Mouse (Mus musculus) kidney, adult 2 months (tissue): ENCODE measurements around the gene Cd247. TPM values are rescaled to one million over a fixed set of nuclear protein-coding genes. Genes with fewer than 3 reads are reported as not detected.
A peak's percentile ranks its signal among the peaks of the same experiment; 100 is the strongest.

ENCODE experiments used
- DNase-seq: peaks from one replicate; pipeline ENCODE4 v3.0.0; 2021
- H3K27ac ChIP-seq: fragments of 200-500 bp; 2 replicates; pipeline ENCODE4 v1.5.1; 2012; ENCODE audit warnings: low read depth, low read length, control low read depth, inconsistent platforms; ENCODE audit not compliant: insufficient read depth
- H3K27me3 ChIP-seq: fragments of 200-500 bp; replicated peaks from 2 replicates; pipeline ENCODE4 v1.6.1; 2012; ENCODE audit warnings: mild to moderate bottlenecking, moderate library complexity, low read length, inconsistent platforms; ENCODE audit not compliant: control insufficient read depth, insufficient read depth
- H3K36me3 ChIP-seq: fragments of 200-500 bp; 2 replicates; pipeline ENCODE4 v1.6.1; 2012; ENCODE audit warnings: mild to moderate bottlenecking, moderate library complexity, low read length, inconsistent platforms; ENCODE audit not compliant: control insufficient read depth, insufficient read depth
- H3K4me1 ChIP-seq: fragments of 200-500 bp; 2 replicates; pipeline ENCODE4 v1.6.1; 2011; ENCODE audit warnings: low read length; ENCODE audit not compliant: control insufficient read depth, insufficient read depth
- H3K4me3 ChIP-seq: fragments of 200-500 bp; 2 replicates; pipeline ENCODE4 v1.5.1; 2011; ENCODE audit warnings: mild to moderate bottlenecking, low read depth, low read length, control low read depth; ENCODE audit not compliant: insufficient read depth
- CTCF ChIP-seq: fragments of 200-500 bp; conservative IDR thresholded peaks from 2 replicates; pipeline ENCODE4 v1.5.1; 2011; ENCODE audit warnings: low read depth, mild to moderate bottlenecking, control low read depth, low read length, moderate library complexity, mixed read lengths; ENCODE audit not compliant: insufficient read depth, insufficient read length
- POLR2A ChIP-seq: fragments of 200-500 bp; IDR thresholded peaks from one replicate; pipeline ENCODE4 v1.6.1; 2011; ENCODE audit warnings: low read depth, low read length, control low read depth
- WGBS: fragments of 180-500 bp; shearing (Covaris S2); methylation state at CpG from one replicate; pipeline ENCODE4 v1.1.7; 2018; 5-methylcytosine and 5-hydroxymethylcytosine counted together
- polyA plus RNA-seq: library from polyadenylated mRNA; depleted of rRNA; stranded (reverse); fragments of >200 nt; gene quantifications from 2 replicates; pipeline ENCODE4 v1.2.3, GENCODE M21; 2012

Cd247 gene
- polyA plus RNA-seq, 1 experiment, result 5.5 TPM

DNA sequence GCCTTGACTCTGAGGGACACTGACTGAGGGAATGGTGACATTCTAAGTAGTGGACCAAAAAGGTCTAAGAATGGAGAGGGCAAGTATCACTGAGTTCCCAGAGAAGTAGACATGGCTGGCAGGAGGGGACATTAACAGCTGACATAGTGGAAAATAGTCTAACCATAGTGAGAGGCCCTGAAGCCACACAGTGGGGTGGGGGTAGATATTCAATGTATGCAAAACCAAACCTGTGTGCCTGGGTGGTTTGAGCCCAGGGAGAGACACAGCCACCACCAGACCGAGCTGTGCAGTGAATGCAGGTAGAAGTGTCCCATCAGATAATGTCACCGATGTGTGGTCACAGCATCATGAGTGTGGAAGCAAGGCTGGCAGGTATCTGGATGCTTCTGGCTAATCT is 33.5 kb downstream of the Cd247 start:
- Histone ChIP-seq H3K4me1 (no peaks in the 10 kb centered on the region), H3K36me3 (no peaks in the 10 kb centered on the region), H3K27me3 (no peaks in the 10 kb centered on the region), H3K4me3 (no peak overlapping the region), H3K27ac (no peak overlapping the region)
- 76% methylated on average over 2 of the region's 2 CpGs for WGBS
- no peak for DNase-seq
- no peak for TF ChIP-seq POLR2A
- no peak for TF ChIP-seq CTCF

DNA sequence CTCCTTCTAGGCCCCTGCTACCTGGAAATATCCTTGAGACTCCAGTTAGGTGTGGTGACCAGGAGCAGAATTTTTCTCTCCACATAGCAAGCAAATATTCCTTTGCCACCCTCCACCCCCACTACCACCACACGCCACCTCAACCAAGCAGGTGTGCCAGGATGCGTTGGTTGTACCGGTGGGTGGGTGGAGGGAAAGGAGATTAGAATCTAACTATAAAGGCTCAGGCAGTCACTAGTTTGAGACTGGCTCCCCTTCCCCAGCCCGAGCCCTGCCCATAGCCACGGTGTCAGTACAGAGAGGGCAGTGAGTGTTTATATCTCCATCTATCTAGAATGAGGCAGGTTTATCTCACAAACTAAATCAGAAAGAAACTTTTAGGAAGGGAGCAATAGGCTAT is 39.7 kb downstream of the Cd247 start:
- H3K4me3 ChIP-seq, result no peak overlapping the region
- no peaks in the 10 kb centered on the region for H3K36me3 ChIP-seq
- no peaks in the 10 kb centered on the region for H3K27me3 ChIP-seq
- H3K27ac ChIP-seq, result no peak overlapping the region
- H3K4me1 ChIP-seq, result no peaks in the 10 kb centered on the region
- TF ChIP-seq POLR2A (no peak), CTCF (no peak)
- DNase-seq, result no peak
- WGBS, result 91% methylated on average over 5 of the region's 5 CpGs

DNA sequence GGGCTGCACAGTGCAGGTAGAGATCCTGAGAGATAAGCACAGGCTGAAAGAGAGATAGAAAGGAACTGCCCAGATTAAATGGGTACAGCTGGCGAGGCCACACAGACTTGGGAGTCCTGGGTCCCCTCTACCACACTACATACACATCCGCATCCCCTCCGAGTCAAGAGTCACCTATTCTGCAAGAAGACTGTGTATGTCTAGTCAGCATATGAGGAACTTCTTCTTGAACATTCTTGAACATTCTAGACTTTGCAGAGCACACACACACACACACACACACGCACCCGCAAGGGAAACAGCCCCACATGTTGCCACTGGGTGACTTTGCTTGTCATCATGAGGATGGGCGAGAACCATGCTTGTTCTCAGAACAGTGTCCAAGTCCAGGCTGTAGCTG is 40.1 kb downstream of the Cd247 start:
- TF ChIP-seq POLR2A (no peak), CTCF (no peak)
- no peaks in the 10 kb centered on the region for H3K4me1 ChIP-seq
- no peak overlapping the region for H3K4me3 ChIP-seq
- no peaks in the 10 kb centered on the region for H3K36me3 ChIP-seq
- no peak for DNase-seq
- no peaks in the 10 kb centered on the region for H3K27me3 ChIP-seq
- H3K27ac ChIP-seq, result no peak overlapping the region
- WGBS, result 93% methylated on average over 6 of the region's 6 CpGs

DNA sequence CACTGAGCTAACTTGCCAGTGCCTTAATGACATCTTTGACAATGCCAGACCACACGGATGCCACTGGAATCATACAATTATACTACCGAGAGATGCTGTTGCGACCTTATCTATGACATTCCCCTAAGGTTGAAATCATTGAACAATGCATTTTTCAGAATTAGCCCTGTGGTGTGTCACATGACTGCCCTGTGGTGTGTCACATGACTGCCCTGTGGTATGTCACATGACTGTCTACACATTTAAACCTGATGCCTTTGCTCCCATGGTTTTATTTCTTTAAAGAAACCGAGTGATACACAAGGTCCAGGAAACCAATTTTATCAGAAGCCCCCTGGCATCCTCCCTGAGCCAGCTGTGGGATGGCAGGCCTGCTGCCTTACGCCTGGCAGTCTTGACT is 41.4 kb downstream of the Cd247 start:
- 93% methylated on average over 5 of the region's 5 CpGs for WGBS
- no peak for TF ChIP-seq POLR2A
- TF ChIP-seq CTCF, result no peak

GRCm38 (mm10) chr1:165833244-165833643 is 44.8 kb downstream of the Cd247 start:
- H3K27me3 ChIP-seq, result no peaks in the 10 kb centered on the region
- H3K27ac ChIP-seq, result no peak overlapping the region
- 49% methylated on average over 4 of the region's 4 CpGs for WGBS
- no peaks in the 10 kb centered on the region for H3K4me1 ChIP-seq
- H3K4me3 ChIP-seq, result no peak overlapping the region
- TF ChIP-seq POLR2A (no peak), CTCF (no peak)
- no peaks in the 10 kb centered on the region for H3K36me3 ChIP-seq
- DNase-seq, result no peak

More for the DNA sequence above, 41.4 kb downstream of the Cd247 start:
- no peak overlapping the region for H3K27ac ChIP-seq
- H3K27me3 ChIP-seq, result no peaks in the 10 kb centered on the region
- H3K4me3 ChIP-seq, result no peak overlapping the region
- H3K4me1 ChIP-seq, result no peaks in the 10 kb centered on the region
- H3K36me3 ChIP-seq, result no peaks in the 10 kb centered on the region
- DNase-seq, result no peak

DNA sequence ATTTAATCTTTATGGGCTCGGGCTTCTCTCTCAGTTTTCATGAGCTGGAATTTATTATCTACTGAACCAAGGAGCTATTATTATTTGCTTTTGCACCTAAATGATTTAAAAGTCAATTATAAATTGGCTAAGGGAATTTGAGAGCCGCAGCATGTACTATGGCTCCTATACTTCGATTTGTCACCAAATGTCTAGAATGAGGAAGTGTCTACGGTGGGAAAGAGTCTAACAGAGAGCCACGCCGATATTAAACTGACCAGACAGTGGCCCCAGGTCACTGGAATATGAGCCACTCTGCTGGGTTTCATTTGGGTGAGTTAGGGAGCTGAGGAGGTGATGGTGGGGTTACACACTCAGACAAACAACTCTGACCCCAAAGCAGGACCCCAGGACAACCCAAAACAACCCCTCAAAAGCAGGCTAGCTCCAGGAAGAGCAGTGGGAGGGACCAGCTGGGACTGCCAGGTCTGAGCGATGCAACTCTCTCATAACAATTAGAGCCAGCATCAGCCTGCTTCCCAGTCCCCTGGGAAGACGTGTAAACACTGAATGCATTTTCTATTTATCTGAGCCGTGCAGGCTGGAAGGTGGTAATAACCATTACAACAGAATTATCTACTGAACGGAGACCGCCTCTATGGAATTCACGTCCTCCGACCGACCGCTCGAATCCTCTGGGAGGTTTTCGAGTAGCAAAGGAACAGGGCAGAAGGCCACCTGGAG is 45.6 kb downstream of the Cd247 start:
- 25% methylated on average over 17 of the region's 17 CpGs for WGBS
- TF ChIP-seq POLR2A (no peak), CTCF (no peak)
- Histone ChIP-seq H3K4me1 (no peaks in the 10 kb centered on the region), H3K27me3 (no peaks in the 10 kb centered on the region), H3K27ac (no peak overlapping the region), H3K36me3 (no peaks in the 10 kb centered on the region), H3K4me3 (no peak overlapping the region)
- no peak for DNase-seq

- no peaks in the 10 kb centered on the region for H3K4me1 ChIP-seq
- no peak overlapping the region for H3K27ac ChIP-seq
- WGBS, result 42% methylated on average over 12 of the region's 12 CpGs
- no peak overlapping the region for H3K4me3 ChIP-seq
- TF ChIP-seq CTCF, result no peak
- no peak for TF ChIP-seq POLR2A
- H3K27me3 ChIP-seq, result no peaks in the 10 kb centered on the region
- no peak for DNase-seq
- no peaks in the 10 kb centered on the region for H3K36me3 ChIP-seq
These were observed 46.1 kb downstream of the Cd247 start for GRCm38 (mm10) chr1:165834633-165834975.

- WGBS, result 12% methylated on average over 6 of the region's 6 CpGs
- no peak overlapping the region for H3K27ac ChIP-seq
- TF ChIP-seq POLR2A (no peak), CTCF (no peak)
- H3K4me1 ChIP-seq, result no peaks in the 10 kb centered on the region
- no peaks in the 10 kb centered on the region for H3K36me3 ChIP-seq
- no peaks in the 10 kb centered on the region for H3K27me3 ChIP-seq
- DNase-seq, result peak; percentile 43
- no peak overlapping the region for H3K4me3 ChIP-seq
These were observed 48.0 kb downstream of the Cd247 start for GRCm38 (mm10) chr1:165836461-165836860.
